Mouse (Mus musculus): ENCODE measurements around the gene Alox8. TPM values are rescaled to one million over a fixed set of nuclear protein-coding genes. Genes with fewer than 3 reads are reported as not detected.

Gene Alox8
- polyA plus RNA-seq, 1 experiment from 2014 or later, result 0.17 TPM

DNA sequence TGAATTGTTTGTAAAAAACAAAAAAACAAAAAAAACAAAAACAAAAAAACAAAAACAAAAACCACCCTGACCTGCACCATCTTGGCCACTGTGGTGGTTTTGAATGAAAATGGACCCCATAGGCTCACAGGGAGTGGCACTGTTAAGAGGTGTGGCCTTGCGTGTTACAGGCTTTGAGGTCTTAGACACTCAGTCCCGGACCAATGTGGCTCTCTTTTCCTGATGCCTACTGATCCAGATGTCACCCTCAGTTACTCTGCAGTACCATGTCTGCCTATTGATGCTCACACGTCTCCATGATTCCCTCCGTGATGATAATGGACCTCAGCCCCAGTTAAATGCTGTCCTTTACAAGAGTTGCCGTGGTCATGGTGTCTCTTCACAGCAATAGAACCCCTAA lies 19.8 kb upstream of the Alox8 start:
- Histone ChIP-seq H3K36me3 (no peaks in the 10 kb centered on the region), H3K4me1 (replicated peaks) (no peaks in the 10 kb centered on the region), H3K27me3 (no peaks in the 10 kb centered on the region), H3K4me3 (no peak overlapping the region), H3K9me3 (no peaks in the 10 kb centered on the region), H3K4me2 (no peak overlapping the region), H3K9ac (no peak overlapping the region), H3K27ac (replicated peaks) (no peak overlapping the region)
- ATAC-seq (ENCODE audit: low read depth), result no peak
- WGBS, result 89% methylated on average over 5 of the region's 5 CpGs

DNA sequence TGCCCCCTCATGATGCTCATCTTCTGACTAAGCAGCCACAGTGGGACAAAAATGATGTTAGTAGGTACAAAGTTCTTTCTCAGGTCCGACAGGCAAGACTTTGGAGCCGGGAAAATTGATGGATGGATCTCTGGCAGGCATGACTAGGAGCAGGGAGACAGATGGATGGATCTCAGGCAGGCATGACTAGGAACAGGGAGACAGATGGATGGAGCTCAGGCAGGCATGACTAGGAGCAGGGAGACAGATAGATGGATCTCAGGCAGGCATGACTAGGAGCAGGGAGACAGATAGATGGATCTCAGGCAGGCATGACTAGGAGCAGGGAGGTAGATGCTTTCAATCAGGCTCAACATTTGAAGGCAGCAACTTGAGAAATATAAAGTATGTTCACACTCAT lies 13.8 kb upstream of the Alox8 start:
- Histone ChIP-seq H3K9me3 (no peaks in the 10 kb centered on the region), H3K27me3 (no peaks in the 10 kb centered on the region), H3K4me1 (replicated peaks) (no peaks in the 10 kb centered on the region), H3K27ac (replicated peaks) (peak overlapping the region; percentile 49; the same call in 1 of the 2 replicates), H3K4me2 (peak overlapping the region; percentile 47), H3K4me3 (peak overlapping the region; percentile 36), H3K36me3 (no peaks in the 10 kb centered on the region), H3K9ac (peak overlapping the region; percentile 47; the same call in 1 of the 2 replicates)
- no peak; the same call in 1 of the 2 replicates for ATAC-seq (ENCODE audit: low read depth)
- WGBS, result 30% methylated on average over 2 of the region's 2 CpGs

- H3K9me3 ChIP-seq, result no peaks in the 10 kb centered on the region
- H3K27ac ChIP-seq (replicated peaks), result no peak overlapping the region
- peaks cover 17% of the 10 kb centered on the region for H3K27me3 ChIP-seq
- 0 out of 2 replicates have a peak, but pooled peaks cover under 1% of the 10 kb centered on the region for H3K4me1 ChIP-seq (replicated peaks)
- WGBS, result 85% methylated on average over 13 of the region's 13 CpGs
- no peaks in the 10 kb centered on the region for H3K36me3 ChIP-seq
- no peak for ATAC-seq (ENCODE audit: low read depth)
- H3K9ac ChIP-seq, result no peak overlapping the region
- no peak overlapping the region for H3K4me3 ChIP-seq
- no peak overlapping the region for H3K4me2 ChIP-seq
Measured at GRCm38 (mm10) chr11:69202469-69203230, 5.0 kb upstream of the Alox8 start.

- no peak overlapping the region for H3K4me2 ChIP-seq
- WGBS, result 80% methylated on average over 6 of the region's 6 CpGs
Measured at GRCm38 (mm10) chr11:69200231-69200630, 2.6 kb upstream of the Alox8 start.

GRCm38 (mm10) chr11:69199251-69199650 lies 1.6 kb upstream of the Alox8 start:
- no peaks in the 10 kb centered on the region for H3K36me3 ChIP-seq
- peaks cover 42% of the 10 kb centered on the region for H3K27me3 ChIP-seq
- H3K27ac ChIP-seq (replicated peaks), result no peak overlapping the region
- H3K9me3 ChIP-seq, result no peaks in the 10 kb centered on the region
- H3K4me2 ChIP-seq, result no peak overlapping the region
- no peak for ATAC-seq (ENCODE audit: low read depth)
- H3K4me3 ChIP-seq, result no peak overlapping the region
- no peak overlapping the region for H3K9ac ChIP-seq
- 96% methylated on average over 1 of the region's 1 CpGs for WGBS
- H3K4me1 ChIP-seq (replicated peaks), result peaks cover 9% of the 10 kb centered on the region

More at GRCm38 (mm10) chr11:69200231-69200630, 2.6 kb upstream of the Alox8 start:
- Histone ChIP-seq H3K27ac (replicated peaks) (no peak overlapping the region), H3K4me3 (no peak overlapping the region), H3K36me3 (no peaks in the 10 kb centered on the region), H3K9me3 (no peaks in the 10 kb centered on the region), H3K9ac (no peak overlapping the region), H3K4me1 (replicated peaks) (peaks cover 9% of the 10 kb centered on the region), H3K27me3 (peaks cover 40% of the 10 kb centered on the region)
- no peak for ATAC-seq (ENCODE audit: low read depth)

GRCm38 (mm10) chr11:69197194-69197593 lies 449 bp downstream of the Alox8 start:
- Histone ChIP-seq H3K27ac (replicated peaks) (no peak overlapping the region), H3K9ac (peak overlapping the region; percentile 28; the same call in 1 of the 2 replicates)
- 2% methylated on average over 14 of the region's 14 CpGs for WGBS

GRCm38 (mm10) chr11:69196766-69197165 lies 877 bp downstream of the Alox8 start:
- peak overlapping the region; percentile 25; the same call in 1 of the 2 replicates for H3K4me3 ChIP-seq
- no peaks in the 10 kb centered on the region for H3K36me3 ChIP-seq
- H3K4me1 ChIP-seq (replicated peaks), result peaks cover 9% of the 10 kb centered on the region
- no peak overlapping the region for H3K27ac ChIP-seq (replicated peaks)
- 8% methylated on average over 5 of the region's 5 CpGs for WGBS
- H3K9me3 ChIP-seq, result no peaks in the 10 kb centered on the region
- no peak for ATAC-seq (ENCODE audit: low read depth)
- peaks cover 42% of the 10 kb centered on the region for H3K27me3 ChIP-seq
- H3K4me2 ChIP-seq, result peak overlapping the region; percentile 42
- peak overlapping the region; percentile 28; the same call in 1 of the 2 replicates for H3K9ac ChIP-seq

More at GRCm38 (mm10) chr11:69197194-69197593, 449 bp downstream of the Alox8 start:
- peaks cover 42% of the 10 kb centered on the region for H3K27me3 ChIP-seq
- no peaks in the 10 kb centered on the region for H3K9me3 ChIP-seq
- no peaks in the 10 kb centered on the region for H3K36me3 ChIP-seq
- peak overlapping the region; percentile 25 for H3K4me3 ChIP-seq
- peak overlapping the region; percentile 42 for H3K4me2 ChIP-seq
- peaks cover 9% of the 10 kb centered on the region for H3K4me1 ChIP-seq (replicated peaks)
- ATAC-seq (ENCODE audit: low read depth), result no peak

- H3K9ac ChIP-seq, result no peak overlapping the region
- H3K4me2 ChIP-seq, result no peak overlapping the region
- no peaks in the 10 kb centered on the region for H3K9me3 ChIP-seq
- no peaks in the 10 kb centered on the region for H3K36me3 ChIP-seq
- no peak overlapping the region for H3K27ac ChIP-seq (replicated peaks)
- peaks cover 9% of the 10 kb centered on the region for H3K4me1 ChIP-seq (replicated peaks)
- peaks cover 31% of the 10 kb centered on the region for H3K27me3 ChIP-seq
- no peak overlapping the region for H3K4me3 ChIP-seq
- 2% methylated on average over 1 of the region's 1 CpGs for WGBS
- no peak for ATAC-seq (ENCODE audit: low read depth)
Measured at GRCm38 (mm10) chr11:69192840-69193239, 4.8 kb downstream of the Alox8 start.

DNA sequence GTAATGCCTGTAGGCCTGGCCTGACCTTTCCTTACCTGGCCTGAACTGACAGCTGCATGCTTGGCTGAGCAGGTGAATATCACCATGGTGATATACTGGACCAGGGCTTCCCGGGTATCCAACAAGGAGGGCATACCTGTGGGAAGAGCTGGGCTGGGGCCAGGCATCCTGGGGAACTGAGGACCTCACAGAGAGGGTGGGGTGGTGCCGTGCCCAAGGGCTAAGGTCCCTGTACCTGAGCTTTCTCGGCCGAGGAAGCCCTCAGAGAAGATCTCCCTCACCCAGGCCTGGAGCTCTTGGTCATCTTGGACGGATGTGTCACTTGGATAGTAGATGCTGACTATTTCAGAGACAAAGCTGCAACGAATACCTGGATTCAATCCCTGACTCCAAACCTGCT lies 11.7 kb downstream of the Alox8 start:
- H3K4me2 ChIP-seq, result no peak overlapping the region
- H3K9ac ChIP-seq, result no peak overlapping the region
- no peak for ATAC-seq (ENCODE audit: low read depth)
- no peak overlapping the region for H3K27ac ChIP-seq (replicated peaks)
- WGBS, result 86% methylated on average over 6 of the region's 6 CpGs
- H3K27me3 ChIP-seq, result no peaks in the 10 kb centered on the region
- no peaks in the 10 kb centered on the region for H3K36me3 ChIP-seq
- H3K4me1 ChIP-seq (replicated peaks), result no peaks in the 10 kb centered on the region
- H3K9me3 ChIP-seq, result no peaks in the 10 kb centered on the region
- H3K4me3 ChIP-seq, result no peak overlapping the region

- WGBS, result 85% methylated on average over 5 of the region's 5 CpGs
- no peaks in the 10 kb centered on the region for H3K9me3 ChIP-seq
- no peaks in the 10 kb centered on the region for H3K4me1 ChIP-seq (replicated peaks)
- H3K4me2 ChIP-seq, result no peak overlapping the region
- H3K27me3 ChIP-seq, result no peaks in the 10 kb centered on the region
- no peak overlapping the region for H3K9ac ChIP-seq
- H3K4me3 ChIP-seq, result no peak overlapping the region
- no peak for ATAC-seq (ENCODE audit: low read depth)
- no peak overlapping the region for H3K27ac ChIP-seq (replicated peaks)
- H3K36me3 ChIP-seq, result no peaks in the 10 kb centered on the region
Measured at GRCm38 (mm10) chr11:69185031-69185430, 12.6 kb downstream of the Alox8 start.

DNA sequence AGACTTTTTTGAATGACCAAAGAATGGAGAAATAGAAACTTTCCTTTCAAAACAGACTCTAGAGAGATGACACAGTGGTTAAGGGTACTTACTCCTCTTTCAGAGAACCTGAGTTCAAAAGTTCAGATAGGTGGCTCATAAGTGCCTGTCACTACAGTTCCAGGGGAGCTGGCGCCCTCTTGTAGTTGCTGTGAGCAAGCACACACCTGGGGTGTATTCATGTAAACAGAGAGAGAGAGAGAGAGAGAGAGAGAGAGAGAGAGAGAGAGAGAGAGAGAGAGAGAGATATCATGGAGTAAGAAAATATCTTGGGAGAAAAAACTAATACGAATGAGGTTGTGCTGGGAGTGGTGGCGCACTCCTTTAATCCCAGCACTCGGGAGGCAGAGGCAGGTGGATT lies 17.5 kb downstream of the Alox8 start:
- WGBS, result 86% methylated on average over 4 of the region's 4 CpGs
- Histone ChIP-seq H3K4me3 (no peak overlapping the region), H3K9me3 (no peaks in the 10 kb centered on the region), H3K36me3 (no peaks in the 10 kb centered on the region), H3K27ac (replicated peaks) (no peak overlapping the region), H3K27me3 (no peaks in the 10 kb centered on the region), H3K4me2 (no peak overlapping the region), H3K4me1 (replicated peaks) (no peaks in the 10 kb centered on the region), H3K9ac (no peak overlapping the region)
- ATAC-seq (ENCODE audit: low read depth), result no peak

GRCm38 (mm10) chr11:69179512-69179911 lies 18.1 kb downstream of the Alox8 start:
- no peak for ATAC-seq (ENCODE audit: low read depth)
- no peaks in the 10 kb centered on the region for H3K9me3 ChIP-seq
- no peak overlapping the region for H3K4me2 ChIP-seq
- H3K36me3 ChIP-seq, result no peaks in the 10 kb centered on the region
- no peak overlapping the region for H3K27ac ChIP-seq (replicated peaks)
- H3K9ac ChIP-seq, result no peak overlapping the region
- H3K27me3 ChIP-seq, result no peaks in the 10 kb centered on the region
- H3K4me1 ChIP-seq (replicated peaks), result no peaks in the 10 kb centered on the region
- WGBS, result 63% methylated on average over 3 of the region's 3 CpGs
- no peak overlapping the region for H3K4me3 ChIP-seq

DNA sequence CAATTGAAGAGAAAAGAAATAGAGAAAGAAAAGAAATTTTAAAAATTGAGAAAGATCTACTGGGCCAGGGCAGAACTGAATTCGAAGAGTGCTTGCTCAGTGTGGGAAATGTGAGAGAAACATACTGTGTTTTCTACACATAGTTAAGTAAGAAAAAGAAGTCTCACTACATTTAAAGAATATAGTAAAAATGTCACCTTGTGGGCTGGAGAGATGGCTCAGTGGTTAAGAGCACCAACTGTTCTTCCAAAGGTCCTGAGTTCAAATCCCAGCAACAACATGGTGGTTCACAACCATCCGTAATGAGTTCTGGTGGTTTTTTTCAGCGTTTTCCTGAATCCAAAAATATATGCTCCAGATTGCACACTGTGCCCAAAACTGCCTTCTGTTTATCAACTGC lies 19.1 kb downstream of the Alox8 start:
- H3K27me3 ChIP-seq, result no peaks in the 10 kb centered on the region
- 76% methylated on average over 3 of the region's 3 CpGs for WGBS
- no peak overlapping the region for H3K9ac ChIP-seq
- H3K4me2 ChIP-seq, result no peak overlapping the region
- no peaks in the 10 kb centered on the region for H3K4me1 ChIP-seq (replicated peaks)
- H3K36me3 ChIP-seq, result no peaks in the 10 kb centered on the region
- no peak overlapping the region for H3K4me3 ChIP-seq
- H3K9me3 ChIP-seq, result no peaks in the 10 kb centered on the region
- no peak overlapping the region for H3K27ac ChIP-seq (replicated peaks)
- ATAC-seq (ENCODE audit: low read depth), result no peak
